Mouse (Mus musculus) thymus, adult 2 months (tissue): ENCODE results near the gene Cdsn. TPM values are rescaled to one million over a fixed set of nuclear protein-coding genes. Genes with fewer than 3 reads are reported as not detected.
A peak's percentile ranks its signal among the peaks of the same experiment; 100 is the strongest.
"Not testable (repeated sequence)": the region's sequence is repeated elsewhere in the genome, so short reads cannot be mapped to it uniquely, and the experiment has no call there.

ENCODE experiments used
- DNase-seq: peaks from one replicate; pipeline ENCODE4 v3.0.0; 2021
- H3K27ac ChIP-seq: fragments of 200-500 bp; 2 replicates; pipeline ENCODE4 v1.5.1; 2012; ENCODE audit warnings: low read length, control low read depth; ENCODE audit not compliant: control insufficient read depth, insufficient read depth
- H3K27me3 ChIP-seq: fragments of 200-500 bp; 2 replicates; pipeline ENCODE4 v1.6.1; 2012; ENCODE audit warnings: mild to moderate bottlenecking, low read length, moderate library complexity, mixed read lengths; ENCODE audit not compliant: control insufficient read depth, insufficient read depth
- H3K36me3 ChIP-seq: fragments of 200-500 bp; 2 replicates; pipeline ENCODE4 v1.6.1; 2012; ENCODE audit warnings: mild to moderate bottlenecking, low read length, moderate library complexity; ENCODE audit not compliant: control insufficient read depth, insufficient read depth
- H3K4me1 ChIP-seq: fragments of 200-500 bp; replicated peaks from 2 replicates; pipeline ENCODE4 v1.6.1; 2012; ENCODE audit warnings: low read length; ENCODE audit not compliant: control insufficient read depth, insufficient read depth
- H3K4me3 ChIP-seq: fragments of 200-500 bp; 2 replicates; pipeline ENCODE4 v1.5.1; 2012; ENCODE audit warnings: mild to moderate bottlenecking, low read length, control low read depth, moderate library complexity; ENCODE audit not compliant: control insufficient read depth, insufficient read depth
- CTCF ChIP-seq: fragments of 200-500 bp; IDR thresholded peaks from 2 replicates; pipeline ENCODE4 v1.5.1; 2012; ENCODE audit warnings: mild to moderate bottlenecking, control low read depth, low read length, moderate library complexity, borderline replicate concordance; ENCODE audit not compliant: control insufficient read depth, poor library complexity, insufficient read depth; ENCODE audit errors: extremely low read depth
- POLR2A ChIP-seq: fragments of 200-500 bp; IDR thresholded peaks from 2 replicates; pipeline ENCODE4 v1.6.1; 2012; ENCODE audit warnings: mild to moderate bottlenecking, low read length, control low read depth, moderate library complexity; ENCODE audit not compliant: control insufficient read depth, poor library complexity, insufficient read depth; ENCODE audit errors: extremely low read depth
- WGBS: fragments of 180-500 bp; shearing (Covaris S2); methylation state at CpG from one replicate; pipeline ENCODE4 v1.1.7; 2018; 5-methylcytosine and 5-hydroxymethylcytosine counted together
- polyA plus RNA-seq: library from polyadenylated mRNA; depleted of rRNA; stranded (reverse); fragments of >200 nt; gene quantifications from 2 replicates; pipeline ENCODE4 v1.2.3, GENCODE M21; 2012

Cdsn gene
- polyA plus RNA-seq, 1 experiment = 3.3 TPM

GRCm38 (mm10) chr17:35507556-35508260, 44.2 kb upstream of the Cdsn start:
- no peak for DNase-seq
- Histone ChIP-seq H3K4me3 (no peak overlapping the region), H3K27me3 (no peaks in the 10 kb centered on the region), H3K4me1 (peaks cover 3% of the 10 kb centered on the region; the same call in 1 of the 2 replicates), H3K36me3 (no peaks in the 10 kb centered on the region; the same call in 1 of the 2 replicates), H3K27ac (no peak overlapping the region)
- TF ChIP-seq POLR2A = no peak
- TF ChIP-seq CTCF = no peak
- 16% methylated on average over 13 of the region's 13 CpGs for WGBS

- H3K4me3 ChIP-seq, H3K4me1 ChIP-seq, H3K36me3 ChIP-seq, H3K27me3 ChIP-seq, H3K27ac ChIP-seq, DNase-seq: not testable (repeated sequence)
- 59% methylated on average over 5 of the region's 5 CpGs for WGBS
Measured at GRCm38 (mm10) chr17:35508279-35508678, 43.6 kb upstream of the Cdsn start.

- TF ChIP-seq CTCF = peak; percentile 30; the same call in 1 of the 2 replicates
- no peak for TF ChIP-seq POLR2A
- Histone ChIP-seq H3K27me3 (no peaks in the 10 kb centered on the region), H3K27ac (no peak overlapping the region), H3K36me3 (no peaks in the 10 kb centered on the region; the same call in 1 of the 2 replicates), H3K4me1 (peaks cover 5% of the 10 kb centered on the region), H3K4me3 (no peak overlapping the region)
- peak; percentile 76 for DNase-seq
- 11% methylated on average over 8 of the region's 8 CpGs for WGBS
Measured at GRCm38 (mm10) chr17:35509284-35509683, 42.6 kb upstream of the Cdsn start.

- TF ChIP-seq CTCF (no peak), POLR2A (no peak)
Measured at GRCm38 (mm10) chr17:35512916-35513626, 38.9 kb upstream of the Cdsn start.

GRCm38 (mm10) chr17:35513886-35514285, 38.0 kb upstream of the Cdsn start:
- Histone ChIP-seq H3K36me3 (no peaks in the 10 kb centered on the region; the same call in 1 of the 2 replicates), H3K4me1 (peaks cover 20% of the 10 kb centered on the region), H3K27me3 (no peaks in the 10 kb centered on the region), H3K27ac (no peak overlapping the region), H3K4me3 (no peak overlapping the region)
- TF ChIP-seq CTCF (no peak), POLR2A (no peak)
- 33% methylated on average over 2 of the region's 2 CpGs for WGBS
- peak; percentile 86 for DNase-seq

More at GRCm38 (mm10) chr17:35512916-35513626, 38.9 kb upstream of the Cdsn start:
- Histone ChIP-seq H3K4me3 (no peak overlapping the region), H3K27me3 (no peaks in the 10 kb centered on the region), H3K36me3 (no peaks in the 10 kb centered on the region; the same call in 1 of the 2 replicates), H3K27ac (no peak overlapping the region), H3K4me1 (peaks cover 20% of the 10 kb centered on the region)
- DNase-seq = no peak
- WGBS = 95% methylated on average over 7 of the region's 7 CpGs

- H3K27ac ChIP-seq = no peak overlapping the region
- WGBS = 96% methylated on average over 6 of the region's 6 CpGs
- no peak for TF ChIP-seq CTCF
- TF ChIP-seq POLR2A = no peak
- DNase-seq = no peak
- H3K4me3 ChIP-seq = no peak overlapping the region
- no peaks in the 10 kb centered on the region; the same call in 1 of the 2 replicates for H3K36me3 ChIP-seq
- no peaks in the 10 kb centered on the region for H3K27me3 ChIP-seq
- peaks cover 20% of the 10 kb centered on the region for H3K4me1 ChIP-seq
Measured at GRCm38 (mm10) chr17:35514756-35515155, 37.2 kb upstream of the Cdsn start.
